Mouse (Mus musculus): Measurements from ENCODE around the gene Braf. TPM values are rescaled to one million over a fixed set of nuclear protein-coding genes. Genes with fewer than 3 reads are reported as not detected.

Braf gene
- total and polyA plus RNA-seq, 3 experiments = 9.8 to 21.8 (median 11.2) TPM

- TF ChIP-seq CHD1 (IDR thresholded peaks at IDR 0.05; ENCODE audit: low read depth, low read length) = no peak
- TF ChIP-seq GABPA (IDR thresholded peaks at IDR 0.05; ENCODE audit: insufficient replicate concordance, low read depth, low read length) = no peak
- no peak for TF ChIP-seq JUN (IDR thresholded peaks at IDR 0.05; ENCODE audit: insufficient read depth, low read depth, low read length)
- no peak for TF ChIP-seq PAX5 (IDR thresholded peaks at IDR 0.05; ENCODE audit: low read length)
- Histone ChIP-seq H3K4me2 (ENCODE audit: insufficient read depth, low read depth, poor library complexity, severe bottlenecking) (peak overlapping the region; percentile 58), H3K36me3 (replicated peaks in 1 of 2; ENCODE audit: control insufficient read depth in 1 of 2, insufficient read depth in 1 of 2, low read length in 1 of 2) (peaks cover 5 to 55% of the 10 kb centered on the region in 2 experiments), H3K27ac (ENCODE audit: insufficient read depth, low read depth) (no peak overlapping the region), H3K27me3 (replicated peaks) (no peaks in the 10 kb centered on the region), H3K79me2 (replicated peaks; ENCODE audit: control insufficient read depth, extremely low read depth, insufficient read depth, poor library complexity, severe bottlenecking) (peaks cover 13% of the 10 kb centered on the region), H3K4me3 (replicated peaks in 1 of 3; ENCODE audit: low read depth in 2 of 3, low read length in 2 of 3, poor library complexity in 1 of 3) (peak overlapping the region; percentile 80 to 93 (median 81)), H3K4me1 (ENCODE audit: control insufficient read depth in 1 of 2, insufficient read depth in 2 of 2) (peaks cover 4 to 24% of the 10 kb centered on the region in 2 experiments; a peak in 2 of 4 replicates), H3K9ac (ENCODE audit: insufficient read depth, low read depth) (0 out of 2 replicates have a peak overlapping the region, but pooled peaks have one; percentile 79), H3K9me3 (replicated peaks; ENCODE audit: low read length) (no peaks in the 10 kb centered on the region)
- no peak for DNase-seq (ENCODE audit: extremely low read depth)
- dilution Hi-C loops (cut with MboI; ENCODE audit: extremely low pct_ligation_motif_present, extremely low pct_unique_long_range_greater_than_20kb, low sequenced_read_pairs) = no loop called here
- in situ Hi-C loops (cut with MboI; ENCODE audit: low pct_ligation_motif_present, low pct_unique_long_range_greater_than_20kb, low sequenced_read_pairs) = no loop called here
These were observed 133.8 kb downstream of the Braf start for GRCm38 (mm10) chr6:39591481-39591880.

- dilution Hi-C loops (cut with MboI; ENCODE audit: extremely low pct_ligation_motif_present, extremely low pct_unique_long_range_greater_than_20kb, low sequenced_read_pairs) = no loop called here
- H3K9me3 ChIP-seq (replicated peaks; ENCODE audit: low read length) = no peaks in the 10 kb centered on the region
- no peak within 1 kb of the TSS for H3K9ac ChIP-seq (ENCODE audit: insufficient read depth, low read depth)
These were observed 139.7 kb downstream of the Braf start, which contains the start of gene Gm42420 for GRCm38 (mm10) chr6:39585517-39585916. Gene Gm42420 (plus strand): TSS chr6:39585753.

GRCm38 (mm10) chr6:39581087-39581784, 144.0 kb downstream of the Braf start:
- no peak overlapping the region for H3K4me3 ChIP-seq (replicated peaks in 1 of 3; ENCODE audit: low read depth in 2 of 3, low read length in 2 of 3, poor library complexity in 1 of 3)
- no peak overlapping the region for H3K9ac ChIP-seq (ENCODE audit: insufficient read depth, low read depth)
- H3K27me3 ChIP-seq (replicated peaks) = no peaks in the 10 kb centered on the region
- peaks cover 0 to 4% of the 10 kb centered on the region in 2 experiments; a peak in 1 of 4 replicates for H3K4me1 ChIP-seq (ENCODE audit: control insufficient read depth in 1 of 2, insufficient read depth in 2 of 2)
- no peak overlapping the region for H3K27ac ChIP-seq (ENCODE audit: insufficient read depth, low read depth)
- dilution Hi-C loops (cut with MboI; ENCODE audit: extremely low pct_ligation_motif_present, extremely low pct_unique_long_range_greater_than_20kb, low sequenced_read_pairs) (no loop called here), in situ Hi-C loops (cut with MboI; ENCODE audit: low pct_ligation_motif_present, low pct_unique_long_range_greater_than_20kb, low sequenced_read_pairs) (no loop called here)
- H3K4me2 ChIP-seq (ENCODE audit: insufficient read depth, low read depth, poor library complexity, severe bottlenecking) = no peak overlapping the region
- TF ChIP-seq GABPA (IDR thresholded peaks at IDR 0.05; ENCODE audit: insufficient replicate concordance, low read depth, low read length) (no peak), IRF4 (IDR thresholded peaks at IDR 0.05; ENCODE audit: low read depth, low read length) (no peak), POLR2AphosphoS2 (IDR thresholded peaks at IDR 0.05; ENCODE audit: low read depth, low read length) (no peak), TBP (conservative IDR thresholded peaks at IDR 0.05; ENCODE audit: low read depth, low read length) (no peak), USF1 (IDR thresholded peaks at IDR 0.05; ENCODE audit: low read depth, low read length) (no peak), PAX5 (IDR thresholded peaks at IDR 0.05; ENCODE audit: low read length) (no peak), ZNF384 (IDR thresholded peaks at IDR 0.05; ENCODE audit: low read depth, low read length) (no peak), MAFK (IDR thresholded peaks at IDR 0.05; ENCODE audit: insufficient replicate concordance, low read length) (no peak), MAZ (IDR thresholded peaks at IDR 0.05; ENCODE audit: low read depth, low read length) (no peak), NRF1 (IDR thresholded peaks at IDR 0.05; ENCODE audit: low read depth, low read length) (no peak), MAX (IDR thresholded peaks at IDR 0.05; ENCODE audit: low read length) (no peak), KAT2A (IDR thresholded peaks at IDR 0.05; ENCODE audit: insufficient replicate concordance, low read length) (no peak)
- DNase-seq (ENCODE audit: extremely low read depth) = no peak
- no peaks in the 10 kb centered on the region for H3K79me2 ChIP-seq (replicated peaks; ENCODE audit: control insufficient read depth, extremely low read depth, insufficient read depth, poor library complexity, severe bottlenecking)
- peaks cover 28 to 89% of the 10 kb centered on the region in 2 experiments for H3K36me3 ChIP-seq (replicated peaks in 1 of 2; ENCODE audit: control insufficient read depth in 1 of 2, insufficient read depth in 1 of 2, low read length in 1 of 2)
- H3K9me3 ChIP-seq (replicated peaks; ENCODE audit: low read length) = no peaks in the 10 kb centered on the region

More at GRCm38 (mm10) chr6:39585517-39585916, 139.7 kb downstream of the Braf start, which contains the start of gene Gm42420:
- TF ChIP-seq ZNF384 (IDR thresholded peaks at IDR 0.05; ENCODE audit: low read depth, low read length) (no peak), SIN3A (IDR thresholded peaks at IDR 0.05; ENCODE audit: low read length) (no peak), GABPA (IDR thresholded peaks at IDR 0.05; ENCODE audit: insufficient replicate concordance, low read depth, low read length) (no peak), EP300 (IDR thresholded peaks at IDR 0.05; ENCODE audit: low read length) (no peak), MAFK (IDR thresholded peaks at IDR 0.05; ENCODE audit: insufficient replicate concordance, low read length) (no peak), ZKSCAN1 (IDR thresholded peaks at IDR 0.05; ENCODE audit: borderline replicate concordance, low read depth, low read length) (no peak), BHLHE40 (IDR thresholded peaks at IDR 0.05; ENCODE audit: low read depth, low read length) (no peak), IRF4 (IDR thresholded peaks at IDR 0.05; ENCODE audit: low read depth, low read length) (no peak), USF2 (conservative IDR thresholded peaks at IDR 0.05; ENCODE audit: low read depth, low read length) (no peak), POLR2A (IDR thresholded peaks at IDR 0.05; ENCODE audit: low read depth, low read length) (no peak), RAD21 (IDR thresholded peaks at IDR 0.05; ENCODE audit: low read depth, low read length) (no peak), JUN (IDR thresholded peaks at IDR 0.05; ENCODE audit: insufficient read depth, low read depth, low read length) (no peak), UBTF (IDR thresholded peaks at IDR 0.05; ENCODE audit: low read depth, low read length) (no peak), CHD2 (IDR thresholded peaks at IDR 0.05; ENCODE audit: low read length) (no peak)
- H3K36me3 ChIP-seq (replicated peaks in 1 of 2; ENCODE audit: control insufficient read depth in 1 of 2, insufficient read depth in 1 of 2, low read length in 1 of 2) = peaks cover 28 to 87% of the 10 kb centered on the region in 2 experiments
- in situ Hi-C loops (cut with MboI; ENCODE audit: low pct_ligation_motif_present, low pct_unique_long_range_greater_than_20kb, low sequenced_read_pairs) = no loop called here
- no peaks in the 10 kb centered on the region for H3K4me1 ChIP-seq (ENCODE audit: control insufficient read depth in 1 of 2, insufficient read depth in 2 of 2)
- DNase-seq (ENCODE audit: extremely low read depth) = no peak
- H3K4me2 ChIP-seq (ENCODE audit: insufficient read depth, low read depth, poor library complexity, severe bottlenecking) = no peak within 1 kb of the TSS
- no peak within 1 kb of the TSS for H3K27ac ChIP-seq (ENCODE audit: insufficient read depth, low read depth)
- H3K27me3 ChIP-seq (replicated peaks) = no peaks in the 10 kb centered on the region
- H3K79me2 ChIP-seq (replicated peaks; ENCODE audit: control insufficient read depth, extremely low read depth, insufficient read depth, poor library complexity, severe bottlenecking) = no peaks in the 10 kb centered on the region
- H3K4me3 ChIP-seq (replicated peaks in 1 of 3; ENCODE audit: low read depth in 2 of 3, low read length in 2 of 3, poor library complexity in 1 of 3) = no peak within 1 kb of the TSS

All from CH12.LX (cell line).